Mouse (Mus musculus) forebrain, embryonic 11.5 days (tissue): ENCODE data around the gene Poln. TPM values are rescaled to one million over a fixed set of nuclear protein-coding genes. Genes with fewer than 3 reads are reported as not detected.

Experiments used
- ATAC-seq: fragments of 200-750 bp; cut with Nextera tagmentation; replicated peaks from 2 replicates; pipeline ENCODE4 v1.8.0; 2017; ENCODE audit warnings: moderate TSS enrichment; ENCODE audit not compliant: low FRiP score
- DNase-seq: peaks from one replicate; pipeline ENCODE4 v3.0.0-alpha.2; 2017; ENCODE audit warnings: low spot score
- H3K27ac ChIP-seq: fragments of 300-500 bp; sonication (generic); 2 replicates; pipeline ENCODE4 v1.5.1; 2014; ENCODE audit warnings: low read depth, low read length
- H3K27me3 ChIP-seq: fragments of 300-500 bp; sonication (generic); 2 replicates; pipeline ENCODE4 v1.6.1; 2014; ENCODE audit warnings: mild to moderate bottlenecking, low read length, mixed read lengths; ENCODE audit not compliant: control insufficient read depth, insufficient read depth
- H3K36me3 ChIP-seq: fragments of 300-500 bp; sonication (generic); 2 replicates; pipeline ENCODE4 v1.6.1; 2014; ENCODE audit warnings: mild to moderate bottlenecking, low read length, moderate library complexity, mixed read lengths; ENCODE audit not compliant: control insufficient read depth, insufficient read depth
- H3K4me1 ChIP-seq: fragments of 300-500 bp; sonication (generic); replicated peaks from 2 replicates; pipeline ENCODE4 v1.6.1; 2014; ENCODE audit warnings: low read length, mixed read lengths; ENCODE audit not compliant: control insufficient read depth, insufficient read depth
- H3K4me2 ChIP-seq: fragments of 300-500 bp; sonication (generic); 2 replicates; pipeline ENCODE4 v1.6.1; 2014; ENCODE audit warnings: low read depth, mild to moderate bottlenecking, low read length, moderate library complexity, mixed read lengths; ENCODE audit not compliant: severe bottlenecking
- H3K4me3 ChIP-seq: fragments of 300-500 bp; sonication (generic); 2 replicates; pipeline ENCODE4 v1.5.1; 2014; ENCODE audit warnings: low read depth, low read length
- H3K9ac ChIP-seq: fragments of 300-500 bp; sonication (generic); 2 replicates; pipeline ENCODE4 v1.6.1; 2014; ENCODE audit warnings: low read length
- H3K9me3 ChIP-seq: fragments of 300-500 bp; sonication (generic); 2 replicates; pipeline ENCODE4 v1.6.1; 2016; ENCODE audit warnings: low read length, mixed read lengths; ENCODE audit not compliant: control insufficient read depth
- WGBS: fragments of 180-500 bp; shearing (Covaris S2); extraction: QIAGEN DNeasy Blood & Tissue Kit; methylation state at CpG from one replicate; pipeline ENCODE4 v1.1.7; 2014; 5-methylcytosine and 5-hydroxymethylcytosine counted together
- polyA plus RNA-seq: library from polyadenylated mRNA; unstranded; fragments of >200 nt; fragmentation: Nextera tagmentation; extraction: Ambion mirVana; gene quantifications from 2 replicates; pipeline ENCODE4 v1.2.1, GENCODE M21; 2014

Gene Poln
- polyA plus RNA-seq = 1.1 and 1.7 TPM in 2 replicates

DNA sequence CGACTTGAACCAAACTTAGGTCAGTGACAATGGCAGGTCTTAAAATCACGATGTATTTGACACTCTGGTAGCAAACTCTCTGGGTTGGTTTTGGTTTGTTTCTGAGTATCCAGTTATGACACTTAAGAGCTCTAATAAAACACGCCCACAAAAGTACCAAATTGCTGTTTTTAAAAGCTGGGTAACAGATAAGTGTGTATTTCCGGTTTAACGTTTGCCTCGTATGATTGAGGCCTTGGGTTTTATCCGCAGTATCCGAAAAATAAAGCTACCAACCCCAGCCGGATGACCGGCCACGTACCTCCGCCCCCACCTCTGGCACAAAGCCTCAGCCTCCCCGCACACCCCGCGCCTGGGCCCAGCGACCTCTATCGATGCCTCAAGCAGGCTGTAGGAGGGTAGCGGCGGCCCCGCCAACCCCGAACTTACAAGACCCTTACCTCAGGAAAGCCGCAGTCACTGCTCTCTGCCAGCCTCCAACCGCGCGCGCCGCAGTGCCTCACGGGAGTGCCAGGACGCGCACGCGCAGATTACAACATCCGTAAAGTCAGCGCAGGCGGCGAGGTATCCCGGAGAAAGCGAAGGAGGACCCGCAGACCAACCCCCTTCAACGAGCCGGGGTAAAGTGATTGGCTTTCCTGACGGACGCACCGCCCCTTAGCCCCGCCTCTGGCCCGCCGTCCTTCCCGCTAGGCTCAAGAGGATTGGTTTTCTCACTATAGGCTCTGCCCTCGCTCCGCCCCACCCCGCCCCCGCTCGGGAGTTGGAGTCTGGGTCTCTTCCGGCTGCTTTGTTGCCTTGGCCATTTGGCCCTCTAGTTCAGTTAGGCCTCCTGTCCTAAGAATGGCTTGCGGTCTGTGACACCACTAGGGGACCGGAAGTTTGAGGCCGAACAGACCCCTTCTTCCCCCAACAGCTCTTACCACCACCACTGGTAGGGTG is at the start of gene Poln, which contains the start of gene Haus3:
Gene Poln, minus strand, starts transcription at position 499 of the 942 bp plus-strand sequence.
Gene Haus3, minus strand, starts transcription at position 578 of the 942 bp plus-strand sequence.
- WGBS = under 1% methylated on average over 56 of the region's 57 CpGs
- H3K4me2 ChIP-seq = peak within 1 kb of the TSS; percentile 60
- H3K9ac ChIP-seq = peak within 1 kb of the TSS; percentile 86
- DNase-seq (peak; percentile 99), ATAC-seq (peak; percentile 100)
- H3K4me1 ChIP-seq = peaks cover 2% of the 10 kb centered on the region; the same call in 1 of the 2 replicates
- peak within 1 kb of the TSS; percentile 87 for H3K27ac ChIP-seq
- no peaks in the 10 kb centered on the region for H3K27me3 ChIP-seq
- H3K36me3 ChIP-seq = no peaks in the 10 kb centered on the region
- no peaks in the 10 kb centered on the region for H3K9me3 ChIP-seq
- peak within 1 kb of the TSS; percentile 78 for H3K4me3 ChIP-seq

DNA sequence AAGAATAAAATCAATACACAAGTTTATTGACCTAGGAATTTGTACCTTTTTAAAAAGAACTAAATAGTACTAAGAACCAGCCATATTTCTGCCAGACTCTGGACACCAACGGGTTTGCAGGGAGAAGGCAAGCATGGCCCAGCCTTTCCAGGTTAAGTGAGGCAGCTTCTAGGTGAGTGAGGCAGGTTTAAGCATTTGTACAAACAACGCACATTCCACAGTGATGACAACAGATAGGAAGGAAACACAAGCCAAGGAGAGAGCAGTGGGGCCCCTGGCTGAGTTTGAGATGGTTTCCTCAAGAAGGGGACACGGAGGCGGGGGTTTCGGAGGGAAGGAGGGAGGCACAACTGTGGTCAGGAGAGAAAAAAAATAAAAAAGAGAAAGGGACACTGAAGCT is 49.4 kb upstream of the Poln start:
- WGBS = 87% methylated on average over 5 of the region's 5 CpGs
- ATAC-seq = no peak
- no peak overlapping the region for H3K4me3 ChIP-seq
- H3K9me3 ChIP-seq = no peaks in the 10 kb centered on the region
- H3K27ac ChIP-seq = no peak overlapping the region
- H3K4me2 ChIP-seq = no peak overlapping the region
- DNase-seq = no peak
- H3K27me3 ChIP-seq = no peaks in the 10 kb centered on the region
- H3K9ac ChIP-seq = no peak overlapping the region
- no peaks in the 10 kb centered on the region for H3K4me1 ChIP-seq
- H3K36me3 ChIP-seq = no peaks in the 10 kb centered on the region

- H3K9me3 ChIP-seq = no peaks in the 10 kb centered on the region
- DNase-seq (no peak), ATAC-seq (no peak)
- H3K27me3 ChIP-seq = no peaks in the 10 kb centered on the region
- WGBS = 76% methylated on average over 9 of the region's 9 CpGs
- H3K36me3 ChIP-seq = no peaks in the 10 kb centered on the region
- no peaks in the 10 kb centered on the region for H3K4me1 ChIP-seq
- no peak overlapping the region for H3K4me3 ChIP-seq
- no peak overlapping the region for H3K9ac ChIP-seq
- no peak overlapping the region for H3K4me2 ChIP-seq
- no peak overlapping the region for H3K27ac ChIP-seq
Measured at GRCm38 (mm10) chr5:34217756-34218155, 48.5 kb upstream of the Poln start.

- Histone ChIP-seq H3K27ac (no peak overlapping the region), H3K9me3 (no peaks in the 10 kb centered on the region), H3K9ac (no peak overlapping the region), H3K4me3 (no peak overlapping the region), H3K4me2 (no peak overlapping the region), H3K36me3 (no peaks in the 10 kb centered on the region), H3K4me1 (no peaks in the 10 kb centered on the region), H3K27me3 (no peaks in the 10 kb centered on the region)
- 87% methylated on average over 7 of the region's 7 CpGs for WGBS
- DNase-seq (no peak), ATAC-seq (no peak)
Measured at GRCm38 (mm10) chr5:34216025-34216424, 46.8 kb upstream of the Poln start.

GRCm38 (mm10) chr5:34213659-34214058 is 44.4 kb upstream of the Poln start:
- H3K9me3 ChIP-seq = no peaks in the 10 kb centered on the region
- H3K4me3 ChIP-seq = no peak overlapping the region
- no peaks in the 10 kb centered on the region for H3K4me1 ChIP-seq
- H3K4me2 ChIP-seq = no peak overlapping the region
- DNase-seq (no peak), ATAC-seq (no peak)
- no peak overlapping the region for H3K27ac ChIP-seq
- WGBS = 84% methylated on average over 8 of the region's 8 CpGs
- no peaks in the 10 kb centered on the region for H3K36me3 ChIP-seq
- no peaks in the 10 kb centered on the region for H3K27me3 ChIP-seq
- H3K9ac ChIP-seq = no peak overlapping the region

- H3K36me3 ChIP-seq = no peaks in the 10 kb centered on the region
- no peak overlapping the region for H3K9ac ChIP-seq
- H3K9me3 ChIP-seq = no peaks in the 10 kb centered on the region
- H3K4me3 ChIP-seq = no peak overlapping the region
- H3K27ac ChIP-seq = no peak overlapping the region
- no peaks in the 10 kb centered on the region for H3K27me3 ChIP-seq
- ATAC-seq (0 out of 2 replicates have a peak, but pooled peaks have one; percentile 61), DNase-seq (peak; percentile 83)
- no peak overlapping the region for H3K4me2 ChIP-seq
- H3K4me1 ChIP-seq = no peaks in the 10 kb centered on the region
- WGBS = 0% methylated on average over 1 of the region's 1 CpGs
Measured at GRCm38 (mm10) chr5:34210279-34210678, 41.0 kb upstream of the Poln start.

- WGBS = 60% methylated on average over 3 of the region's 3 CpGs
- no peak for DNase-seq
- no peak overlapping the region for H3K4me2 ChIP-seq
- no peaks in the 10 kb centered on the region for H3K36me3 ChIP-seq
- H3K9me3 ChIP-seq = no peaks in the 10 kb centered on the region
- no peaks in the 10 kb centered on the region for H3K27me3 ChIP-seq
- H3K4me1 ChIP-seq = no peaks in the 10 kb centered on the region
- H3K9ac ChIP-seq = no peak overlapping the region
- H3K27ac ChIP-seq = no peak overlapping the region
- H3K4me3 ChIP-seq = no peak overlapping the region
- ATAC-seq = no peak
Measured at GRCm38 (mm10) chr5:34207503-34207902, 38.3 kb upstream of the Poln start.

- no peak overlapping the region for H3K9ac ChIP-seq
- H3K4me2 ChIP-seq = no peak overlapping the region
- H3K4me1 ChIP-seq = no peaks in the 10 kb centered on the region
- no peaks in the 10 kb centered on the region for H3K36me3 ChIP-seq
- no peak overlapping the region for H3K27ac ChIP-seq
- DNase-seq (no peak), ATAC-seq (no peak)
- H3K27me3 ChIP-seq = no peaks in the 10 kb centered on the region
- no peak overlapping the region for H3K4me3 ChIP-seq
- 85% methylated on average over 2 of the region's 2 CpGs for WGBS
- H3K9me3 ChIP-seq = no peaks in the 10 kb centered on the region
Measured at GRCm38 (mm10) chr5:34205788-34206187, 36.5 kb upstream of the Poln start.
